Mouse (Mus musculus): ENCODE results near the gene Grifin. TPM values are rescaled to one million over a fixed set of nuclear protein-coding genes. Genes with fewer than 3 reads are reported as not detected.
A peak's percentile ranks its signal among the peaks of the same experiment; 100 is the strongest.

Gene Grifin
- polyA plus RNA-seq, 1 experiment from 2014 or later: not detected

GRCm38 (mm10) chr5:140607001-140607835, 42.3 kb upstream of the Grifin start, which contains the start of gene Lfng:
Gene Lfng, plus strand, starts transcription at chr5:140607320.
- Histone ChIP-seq H3K4me3 (peak within 1 kb of the TSS; percentile 56), H3K9ac (peak within 1 kb of the TSS; percentile 79), H3K4me2 (peak within 1 kb of the TSS; percentile 75), H3K27ac (replicated peaks) (no peak within 1 kb of the TSS; the same call in 1 of the 2 replicates), H3K27me3 (replicated peaks) (peaks cover 96% of the 10 kb centered on the region), H3K4me1 (peaks cover 62% of the 10 kb centered on the region), H3K36me3 (no peaks in the 10 kb centered on the region), H3K9me3 (no peaks in the 10 kb centered on the region)
- ATAC-seq (ENCODE audit: extremely low read depth, insufficient number of reproducible peaks, low FRiP score, low TSS enrichment): peak; percentile 42; the same call in 1 of the 2 replicates
- WGBS: under 1% methylated on average over 78 of the region's 91 CpGs

- under 1% methylated on average over 23 of the region's 23 CpGs for WGBS
- ATAC-seq (ENCODE audit: extremely low read depth, insufficient number of reproducible peaks, low FRiP score, low TSS enrichment): no peak
- Histone ChIP-seq H3K9ac (peak overlapping the region; percentile 37; the same call in 1 of the 2 replicates), H3K36me3 (no peaks in the 10 kb centered on the region), H3K9me3 (no peaks in the 10 kb centered on the region), H3K4me3 (peak overlapping the region; percentile 56), H3K27me3 (replicated peaks) (peaks cover 94% of the 10 kb centered on the region), H3K27ac (replicated peaks) (no peak overlapping the region), H3K4me1 (peaks cover 54% of the 10 kb centered on the region), H3K4me2 (peak overlapping the region; percentile 75)
These were observed 41.5 kb upstream of the Grifin start for GRCm38 (mm10) chr5:140606386-140606785.

GRCm38 (mm10) chr5:140605228-140605627, 40.4 kb upstream of the Grifin start:
- peaks cover 91% of the 10 kb centered on the region for H3K27me3 ChIP-seq (replicated peaks)
- H3K4me1 ChIP-seq: peaks cover 42% of the 10 kb centered on the region
- no peak for ATAC-seq (ENCODE audit: extremely low read depth, insufficient number of reproducible peaks, low FRiP score, low TSS enrichment)
- no peak overlapping the region for H3K4me3 ChIP-seq
- no peak overlapping the region for H3K27ac ChIP-seq (replicated peaks)
- WGBS: 18% methylated on average over 3 of the region's 3 CpGs
- H3K36me3 ChIP-seq: no peaks in the 10 kb centered on the region
- no peak overlapping the region for H3K9ac ChIP-seq
- H3K4me2 ChIP-seq: no peak overlapping the region
- H3K9me3 ChIP-seq: no peaks in the 10 kb centered on the region

GRCm38 (mm10) chr5:140604386-140604785, 39.5 kb upstream of the Grifin start:
- 62% methylated on average over 8 of the region's 8 CpGs for WGBS
- no peaks in the 10 kb centered on the region for H3K9me3 ChIP-seq
- no peak overlapping the region for H3K9ac ChIP-seq
- H3K27ac ChIP-seq (replicated peaks): no peak overlapping the region
- H3K36me3 ChIP-seq: no peaks in the 10 kb centered on the region
- no peak for ATAC-seq (ENCODE audit: extremely low read depth, insufficient number of reproducible peaks, low FRiP score, low TSS enrichment)
- H3K27me3 ChIP-seq (replicated peaks): peaks cover 88% of the 10 kb centered on the region
- no peak overlapping the region for H3K4me2 ChIP-seq
- H3K4me1 ChIP-seq: peaks cover 34% of the 10 kb centered on the region
- no peak overlapping the region for H3K4me3 ChIP-seq

- peaks cover 15% of the 10 kb centered on the region for H3K4me1 ChIP-seq
- H3K9me3 ChIP-seq: no peaks in the 10 kb centered on the region
- no peaks in the 10 kb centered on the region for H3K36me3 ChIP-seq
- 47% methylated on average over 2 of the region's 2 CpGs for WGBS
- H3K27ac ChIP-seq (replicated peaks): no peak overlapping the region
- no peak overlapping the region for H3K4me2 ChIP-seq
- no peak overlapping the region for H3K4me3 ChIP-seq
- no peak for ATAC-seq (ENCODE audit: extremely low read depth, insufficient number of reproducible peaks, low FRiP score, low TSS enrichment)
- peaks cover 75% of the 10 kb centered on the region for H3K27me3 ChIP-seq (replicated peaks)
- H3K9ac ChIP-seq: no peak overlapping the region
These were observed 37.7 kb upstream of the Grifin start for GRCm38 (mm10) chr5:140602540-140602939.

GRCm38 (mm10) chr5:140601712-140602111, 36.8 kb upstream of the Grifin start:
- no peak overlapping the region for H3K27ac ChIP-seq (replicated peaks)
- peaks cover 13% of the 10 kb centered on the region for H3K4me1 ChIP-seq
- no peaks in the 10 kb centered on the region for H3K36me3 ChIP-seq
- no peak for ATAC-seq (ENCODE audit: extremely low read depth, insufficient number of reproducible peaks, low FRiP score, low TSS enrichment)
- no peaks in the 10 kb centered on the region for H3K9me3 ChIP-seq
- no peak overlapping the region for H3K9ac ChIP-seq
- no peak overlapping the region for H3K4me3 ChIP-seq
- peaks cover 67% of the 10 kb centered on the region for H3K27me3 ChIP-seq (replicated peaks)
- WGBS: 74% methylated on average over 12 of the region's 12 CpGs
- no peak overlapping the region for H3K4me2 ChIP-seq

- Histone ChIP-seq H3K27me3 (replicated peaks) (peaks cover 49% of the 10 kb centered on the region), H3K27ac (replicated peaks) (no peak overlapping the region), H3K4me3 (no peak overlapping the region), H3K36me3 (no peaks in the 10 kb centered on the region), H3K9ac (no peak overlapping the region), H3K4me1 (peaks cover 8% of the 10 kb centered on the region), H3K4me2 (no peak overlapping the region), H3K9me3 (no peaks in the 10 kb centered on the region)
- WGBS: 61% methylated on average over 5 of the region's 5 CpGs
- ATAC-seq (ENCODE audit: extremely low read depth, insufficient number of reproducible peaks, low FRiP score, low TSS enrichment): no peak
These were observed 35.1 kb upstream of the Grifin start for GRCm38 (mm10) chr5:140599939-140600338.

GRCm38 (mm10) chr5:140597787-140598186, 32.9 kb upstream of the Grifin start:
- Histone ChIP-seq H3K9ac (no peak overlapping the region), H3K36me3 (no peaks in the 10 kb centered on the region), H3K9me3 (no peaks in the 10 kb centered on the region), H3K4me2 (no peak overlapping the region), H3K27me3 (replicated peaks) (peaks cover 30% of the 10 kb centered on the region), H3K27ac (replicated peaks) (no peak overlapping the region), H3K4me3 (no peak overlapping the region), H3K4me1 (peaks cover 8% of the 10 kb centered on the region)
- 73% methylated on average over 4 of the region's 4 CpGs for WGBS
- ATAC-seq (ENCODE audit: extremely low read depth, insufficient number of reproducible peaks, low FRiP score, low TSS enrichment): no peak

GRCm38 (mm10) chr5:140596927-140597588, 32.2 kb upstream of the Grifin start:
- no peak for ATAC-seq (ENCODE audit: extremely low read depth, insufficient number of reproducible peaks, low FRiP score, low TSS enrichment)
- H3K9ac ChIP-seq: no peak overlapping the region; the same call in 1 of the 2 replicates
- 54% methylated on average over 18 of the region's 18 CpGs for WGBS
- H3K4me2 ChIP-seq: no peak overlapping the region
- H3K4me3 ChIP-seq: no peak overlapping the region
- peaks cover 8% of the 10 kb centered on the region for H3K4me1 ChIP-seq
- peaks cover 23% of the 10 kb centered on the region for H3K27me3 ChIP-seq (replicated peaks)
- H3K27ac ChIP-seq (replicated peaks): no peak overlapping the region
- no peaks in the 10 kb centered on the region for H3K9me3 ChIP-seq
- H3K36me3 ChIP-seq: no peaks in the 10 kb centered on the region

- peaks cover 8% of the 10 kb centered on the region for H3K4me1 ChIP-seq
- H3K9me3 ChIP-seq: no peaks in the 10 kb centered on the region
- H3K4me3 ChIP-seq: no peak overlapping the region
- ATAC-seq (ENCODE audit: extremely low read depth, insufficient number of reproducible peaks, low FRiP score, low TSS enrichment): no peak
- WGBS: 61% methylated on average over 3 of the region's 3 CpGs
- H3K27ac ChIP-seq (replicated peaks): no peak overlapping the region
- H3K9ac ChIP-seq: no peak overlapping the region
- peaks cover 17% of the 10 kb centered on the region for H3K27me3 ChIP-seq (replicated peaks)
- no peak overlapping the region for H3K4me2 ChIP-seq
- H3K36me3 ChIP-seq: no peaks in the 10 kb centered on the region
These were observed 31.6 kb upstream of the Grifin start for GRCm38 (mm10) chr5:140596426-140596825.

GRCm38 (mm10) chr5:140594846-140595245, 30.0 kb upstream of the Grifin start:
- 74% methylated on average over 5 of the region's 5 CpGs for WGBS
- no peak overlapping the region for H3K4me3 ChIP-seq
- no peak overlapping the region for H3K9ac ChIP-seq
- H3K4me2 ChIP-seq: no peak overlapping the region
- peaks cover 8% of the 10 kb centered on the region for H3K4me1 ChIP-seq
- ATAC-seq (ENCODE audit: extremely low read depth, insufficient number of reproducible peaks, low FRiP score, low TSS enrichment): no peak
- H3K27ac ChIP-seq (replicated peaks): no peak overlapping the region
- no peaks in the 10 kb centered on the region for H3K36me3 ChIP-seq
- H3K9me3 ChIP-seq: no peaks in the 10 kb centered on the region
- peaks cover 13% of the 10 kb centered on the region for H3K27me3 ChIP-seq (replicated peaks)

Data from heart, embryonic 13.5 days (tissue).